Mouse (Mus musculus) heart, postnatal 0 days (tissue): Measurements from ENCODE around the gene Ncf1.

ENCODE experiments used
- CTCF ChIP-seq: IDR thresholded peaks from 2 replicates; pipeline ENCODE4 v1.5.1; 2016; ENCODE audit warnings: antibody characterized with exemption, control low read depth, low read depth
- EP300 ChIP-seq: IDR thresholded peaks from 2 replicates; pipeline ENCODE4 v1.6.1; 2016; ENCODE audit warnings: antibody characterized with exemption, low read depth

- no peak for TF ChIP-seq CTCF
- no peak for TF ChIP-seq EP300
These were observed 1.2 kb downstream of the Ncf1 start for GRCm38 (mm10) chr5:134228249-134228638.
